Mouse (Mus musculus) cerebellum, adult (tissue): ENCODE results near the gene Agbl1.
"Not testable (repeated sequence)": the region's sequence is repeated elsewhere in the genome, so short reads cannot be mapped to it uniquely, and the experiment has no call there.

Source experiments
- ATAC-seq: cut with Nextera tagmentation; 2 replicates; pipeline ENCODE4 v1.9.2; 2017; ENCODE audit warnings: mild to moderate bottlenecking, moderate library complexity, mixed read lengths; ENCODE audit not compliant: insufficient number of reproducible peaks, low FRiP score, low TSS enrichment

Gene Agbl1

DNA sequence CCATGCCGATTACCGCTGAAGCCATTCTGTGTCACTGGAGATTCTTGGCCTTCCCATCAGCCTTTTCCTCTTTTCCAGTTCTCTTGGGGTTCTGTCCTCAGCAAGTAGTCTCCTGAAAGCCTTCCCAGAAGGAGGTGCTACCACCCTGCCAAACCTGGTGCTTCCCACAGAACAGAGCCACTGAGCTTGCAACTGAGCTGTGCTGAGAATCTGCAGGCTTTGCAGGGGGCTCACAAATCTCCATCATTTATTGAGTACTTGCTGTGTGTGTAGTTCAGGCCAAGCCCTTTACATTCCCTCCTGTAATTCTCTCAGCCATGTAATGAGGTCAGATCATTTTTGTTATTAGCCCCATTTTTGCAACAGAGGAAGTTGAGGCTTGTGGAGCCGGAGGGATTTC, 322.2 kb downstream of the Agbl1 start:
- ATAC-seq = no peak

DNA sequence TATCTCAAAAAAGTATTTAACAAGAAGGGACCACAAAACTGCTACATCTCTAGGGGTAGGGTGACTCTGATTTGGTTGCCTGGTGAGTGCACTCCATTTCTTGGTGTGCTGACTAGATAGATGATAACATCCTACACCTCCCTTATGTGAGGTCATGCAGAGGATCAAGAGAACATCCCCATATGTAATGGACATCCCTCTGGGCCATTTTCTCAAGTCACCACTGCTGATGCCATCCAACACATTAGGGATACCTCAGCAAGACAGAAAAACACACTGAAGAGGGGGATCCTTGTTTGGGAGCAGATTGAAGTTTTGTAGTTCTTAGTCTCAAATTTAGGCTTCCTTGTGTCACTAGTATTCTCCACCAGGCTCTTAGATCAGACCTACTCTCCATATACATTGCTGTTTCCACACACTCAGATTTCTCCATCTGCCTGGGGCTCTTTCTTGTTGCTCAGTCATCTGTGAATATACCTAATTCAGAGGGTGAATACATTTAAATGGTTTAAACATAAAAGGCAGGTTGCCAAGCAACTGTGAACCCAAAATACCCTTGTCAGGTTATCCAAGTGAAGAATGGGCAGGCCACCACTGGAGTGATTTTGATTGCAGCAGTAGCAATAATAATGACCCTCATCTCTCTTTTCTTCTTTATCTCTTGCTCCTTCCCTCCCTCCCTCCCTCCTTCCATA, 331.0 kb downstream of the Agbl1 start:
- ATAC-seq = no peak

DNA sequence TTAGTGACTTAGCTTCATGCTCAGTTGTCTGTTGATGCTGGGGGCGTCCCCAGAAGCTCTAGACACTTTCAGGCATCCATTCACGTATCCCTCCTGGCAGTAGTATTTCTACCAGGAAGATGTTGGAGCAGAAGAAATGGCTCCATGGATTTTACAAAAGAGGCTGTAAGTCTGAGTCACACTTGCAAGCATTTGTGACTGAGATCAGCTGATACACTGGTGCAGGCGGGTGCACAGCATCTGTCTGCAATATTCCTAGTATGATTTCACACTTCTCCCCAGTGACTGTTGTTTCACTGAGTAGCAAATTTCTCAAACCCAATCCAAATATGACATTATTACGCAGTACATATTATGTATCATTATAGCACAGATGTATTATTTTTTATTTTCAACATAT, 332.8 kb downstream of the Agbl1 start:
- no peak for ATAC-seq

DNA sequence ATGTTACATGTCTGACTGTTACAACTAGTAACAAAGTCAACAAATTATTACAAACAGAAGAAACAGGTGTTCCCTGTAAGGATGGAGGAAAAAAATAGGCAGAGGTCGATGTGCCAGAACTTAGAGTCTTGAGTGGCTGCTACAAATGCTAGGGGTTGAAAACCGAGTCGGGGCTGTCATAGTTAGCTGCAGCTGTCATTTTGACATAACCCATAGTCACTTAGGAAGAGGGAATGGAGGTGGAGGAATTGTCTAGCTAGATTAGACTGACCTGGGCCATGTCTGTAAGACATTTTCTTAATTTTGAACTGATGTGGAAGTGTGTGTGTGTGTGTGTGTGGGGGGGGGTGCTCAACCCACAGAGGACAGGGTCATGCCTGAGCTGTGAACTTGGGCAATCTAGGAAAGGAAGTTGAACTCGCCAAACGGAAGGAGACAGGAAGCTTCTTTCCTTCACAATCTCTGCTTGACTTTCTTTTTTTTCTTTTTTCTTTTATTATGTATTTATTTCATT, 364.9 kb downstream of the Agbl1 start:
- ATAC-seq = no peak

DNA sequence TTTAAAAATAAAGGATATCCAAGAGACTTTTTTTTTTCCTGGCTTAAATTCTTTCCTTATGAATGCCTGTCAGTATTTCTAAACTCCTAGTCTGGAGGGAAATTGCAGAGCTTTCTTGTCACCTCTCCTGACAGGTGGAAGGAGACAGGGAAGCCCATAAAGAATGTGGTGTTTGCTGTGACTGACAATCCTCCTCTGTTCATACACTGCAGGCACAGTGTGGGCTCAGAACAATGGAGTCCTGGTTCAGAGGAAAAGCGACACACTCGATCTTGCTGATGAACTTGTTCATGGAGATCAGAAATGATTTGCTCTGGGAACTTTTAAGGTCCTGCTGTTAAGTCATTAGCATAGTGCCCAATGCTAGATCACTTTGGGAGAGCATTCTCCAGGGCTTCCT, 368.1 kb downstream of the Agbl1 start:
- ATAC-seq = no peak

DNA sequence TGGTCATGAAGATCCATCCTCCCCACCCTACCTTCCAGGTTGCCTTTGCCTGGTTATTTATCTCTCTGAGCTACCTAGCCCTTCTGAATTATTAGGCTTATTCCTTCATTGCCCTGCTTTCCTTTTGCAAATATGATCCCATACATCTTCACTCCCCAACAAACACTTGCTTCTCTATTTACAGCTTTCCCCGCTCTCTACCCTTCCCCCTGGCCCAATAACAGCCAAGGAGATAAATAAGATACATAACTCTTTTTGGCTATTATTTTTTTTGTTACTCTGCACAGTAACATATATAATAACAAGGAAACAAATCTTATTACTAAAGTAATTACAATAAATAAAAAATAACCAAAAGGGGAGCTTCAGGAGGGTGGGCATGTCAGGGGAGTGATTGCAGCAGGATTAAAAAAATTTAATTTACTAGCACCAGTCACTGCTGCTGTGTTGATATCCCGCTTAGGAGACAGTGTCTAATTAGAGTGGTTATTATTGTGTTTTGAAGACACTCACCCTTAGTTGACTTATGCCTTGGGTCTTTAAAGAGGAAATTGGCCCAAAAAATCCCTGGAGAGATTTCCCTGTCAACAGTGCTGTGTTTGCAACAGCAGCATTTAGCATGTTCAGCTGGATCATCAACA, 370.5 kb downstream of the Agbl1 start:
- no peak for ATAC-seq

DNA sequence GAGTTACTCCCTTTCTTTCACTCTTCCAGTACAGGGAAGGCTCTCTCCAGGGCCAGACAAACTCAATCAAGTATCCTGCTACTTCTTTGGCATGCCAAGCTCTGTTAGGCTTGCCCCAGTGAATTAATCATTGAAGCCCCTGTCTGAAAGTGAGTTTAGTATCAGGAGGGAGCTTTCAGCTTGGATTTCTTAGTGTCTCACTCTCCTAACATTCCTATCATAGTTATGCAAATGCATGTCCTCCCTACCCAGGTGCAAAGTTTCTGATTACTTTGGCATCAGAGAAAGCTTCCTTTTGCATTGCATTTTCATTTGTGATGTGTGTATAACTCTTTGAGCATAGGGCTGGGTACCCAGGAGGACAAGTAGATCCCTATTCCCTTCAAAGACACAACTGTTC, 399.8 kb downstream of the Agbl1 start:
- ATAC-seq = no peak

DNA sequence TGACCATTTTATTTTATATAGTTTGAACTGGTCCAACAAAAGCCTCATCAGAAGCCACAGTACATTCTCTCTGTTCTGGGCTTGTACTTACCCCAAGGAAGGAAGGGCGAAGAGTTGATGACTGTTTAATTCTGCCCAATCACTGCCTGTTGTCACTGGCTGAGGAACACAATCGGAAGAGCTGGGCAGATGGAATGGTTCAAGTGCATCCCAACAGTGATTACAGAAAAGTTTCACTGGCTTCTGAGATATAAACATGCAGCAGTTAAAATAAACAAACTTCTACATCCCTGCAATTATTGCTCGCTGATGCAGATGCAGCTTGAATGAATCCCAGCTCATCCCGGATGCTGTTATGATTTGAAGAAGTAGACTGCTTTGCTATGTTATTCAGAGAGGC, 421.3 kb downstream of the Agbl1 start:
- ATAC-seq = no peak

DNA sequence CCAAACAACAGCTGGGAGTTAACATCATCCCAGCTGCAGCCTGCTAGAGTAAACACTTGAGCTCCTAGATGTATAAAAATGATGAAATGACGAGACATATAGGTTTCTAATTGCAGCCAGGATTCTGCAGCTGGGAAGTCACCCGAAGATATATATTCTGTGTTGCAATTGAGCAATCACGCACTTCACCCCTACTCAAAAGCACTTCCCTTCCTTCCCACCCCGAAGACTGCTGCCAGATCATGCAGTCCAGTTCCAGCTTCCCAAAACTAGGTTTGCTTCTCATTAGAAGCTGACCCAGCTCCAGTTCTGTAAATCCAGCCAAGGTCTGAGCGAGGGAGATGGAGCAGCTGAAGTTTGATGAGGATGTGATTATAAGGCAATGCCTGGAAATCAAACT, 431.4 kb downstream of the Agbl1 start:
- ATAC-seq = no peak

DNA sequence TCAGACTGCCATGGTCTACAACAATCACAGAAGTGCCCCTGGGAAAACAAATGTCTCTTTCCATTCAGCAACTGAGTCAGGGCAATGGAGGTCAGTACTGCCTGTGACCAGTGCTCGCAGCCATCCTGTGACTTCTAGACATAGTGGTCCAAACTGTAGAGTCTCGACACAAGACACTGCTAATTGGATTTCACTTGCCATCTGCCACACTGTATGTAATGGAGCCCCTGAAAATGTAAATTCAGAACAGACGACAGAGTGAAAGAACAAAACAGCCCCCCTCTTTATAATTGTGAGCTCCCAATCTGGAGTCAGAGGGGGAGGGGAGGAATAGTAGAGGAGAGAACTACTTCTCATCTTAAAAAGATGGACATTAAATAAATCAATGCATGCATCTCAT, 445.2 kb downstream of the Agbl1 start:
- ATAC-seq = no peak

DNA sequence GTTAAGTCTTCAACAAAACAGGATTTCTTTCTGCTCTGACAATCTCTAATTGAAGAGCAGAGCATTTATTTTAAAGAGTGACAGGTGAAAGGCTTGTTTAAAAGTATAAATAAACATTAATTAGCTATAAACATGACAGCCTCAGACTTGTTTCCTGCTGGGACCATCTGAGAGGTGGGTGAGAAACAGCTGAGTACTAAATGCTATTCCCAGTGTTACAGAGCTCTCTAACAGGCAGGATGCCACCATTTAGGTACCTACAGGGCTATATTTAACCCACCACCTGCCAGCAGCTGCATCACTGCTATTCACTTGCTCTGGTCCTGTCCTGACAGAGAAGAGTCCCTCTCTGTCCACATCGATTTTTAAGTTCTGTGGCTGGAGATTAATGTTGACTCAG, 471.5 kb downstream of the Agbl1 start:
- ATAC-seq = no peak

DNA sequence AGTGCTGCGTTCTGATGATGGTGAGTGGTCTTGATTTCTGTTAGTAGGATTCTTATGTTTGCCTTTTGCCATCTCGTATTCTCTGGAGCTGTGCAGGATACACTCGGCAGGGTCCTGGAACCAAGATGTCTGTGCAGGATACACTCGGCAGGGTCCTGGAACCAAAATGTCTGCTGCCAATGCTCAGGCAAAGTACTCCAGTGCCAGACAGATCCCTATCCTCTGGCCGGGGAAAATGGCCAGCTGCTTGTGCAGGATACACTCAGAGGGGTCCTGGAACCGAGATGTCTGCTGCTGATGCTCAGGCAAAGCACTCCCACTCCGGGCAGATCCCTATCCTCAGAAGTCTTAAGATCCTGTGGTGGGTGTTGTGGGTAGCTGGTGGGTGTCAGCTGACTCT, 502.5 kb downstream of the Agbl1 start:
- not testable (repeated sequence) for ATAC-seq

DNA sequence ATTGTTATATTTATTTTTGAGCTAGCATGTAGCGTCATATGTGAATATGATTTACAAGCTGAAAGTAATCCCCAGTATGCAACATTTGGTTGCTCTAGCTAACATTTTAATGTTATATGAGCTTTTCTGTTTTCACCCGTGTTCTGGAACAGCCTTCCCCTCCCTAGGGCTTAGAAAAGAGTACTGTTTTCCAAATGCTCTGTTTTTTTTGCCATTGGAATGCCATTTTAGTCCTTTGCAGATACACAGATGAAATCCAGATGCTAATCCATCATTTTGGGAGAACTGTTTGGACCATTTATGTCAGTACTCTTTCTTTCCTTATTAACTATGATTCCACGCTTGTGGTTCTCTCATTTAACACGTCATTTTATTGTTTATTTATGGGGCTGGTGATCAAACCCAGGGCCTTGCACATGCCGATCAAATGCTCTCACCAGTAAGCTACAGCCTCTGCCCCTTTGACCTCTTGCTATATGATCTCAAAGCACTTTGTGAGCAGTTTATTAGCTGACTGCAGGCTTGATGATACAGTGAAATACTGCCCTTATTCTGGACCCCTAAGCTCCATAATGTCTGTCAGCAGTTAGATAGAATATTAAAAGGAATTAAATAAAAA, 547.7 kb downstream of the Agbl1 start:
- no peak for ATAC-seq

DNA sequence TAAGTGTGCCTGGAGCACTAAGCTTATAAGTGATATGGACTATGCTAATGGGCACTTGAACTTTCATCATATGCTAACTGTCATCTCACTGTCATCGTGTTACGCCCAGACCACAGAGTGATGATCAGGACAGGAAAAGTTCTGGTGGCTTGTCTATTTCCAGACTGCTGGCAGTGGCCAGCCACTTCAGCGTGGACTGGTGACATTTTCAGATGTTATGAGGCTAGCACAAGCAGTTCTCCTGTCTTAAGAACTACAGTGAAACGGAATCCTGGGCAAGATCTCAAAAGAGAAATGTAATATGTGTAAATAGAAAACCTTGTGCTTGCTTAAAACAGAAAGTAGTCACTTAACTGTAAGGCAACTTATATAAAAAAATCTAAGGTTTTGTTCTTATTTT, 550.8 kb downstream of the Agbl1 start:
- no peak for ATAC-seq

DNA sequence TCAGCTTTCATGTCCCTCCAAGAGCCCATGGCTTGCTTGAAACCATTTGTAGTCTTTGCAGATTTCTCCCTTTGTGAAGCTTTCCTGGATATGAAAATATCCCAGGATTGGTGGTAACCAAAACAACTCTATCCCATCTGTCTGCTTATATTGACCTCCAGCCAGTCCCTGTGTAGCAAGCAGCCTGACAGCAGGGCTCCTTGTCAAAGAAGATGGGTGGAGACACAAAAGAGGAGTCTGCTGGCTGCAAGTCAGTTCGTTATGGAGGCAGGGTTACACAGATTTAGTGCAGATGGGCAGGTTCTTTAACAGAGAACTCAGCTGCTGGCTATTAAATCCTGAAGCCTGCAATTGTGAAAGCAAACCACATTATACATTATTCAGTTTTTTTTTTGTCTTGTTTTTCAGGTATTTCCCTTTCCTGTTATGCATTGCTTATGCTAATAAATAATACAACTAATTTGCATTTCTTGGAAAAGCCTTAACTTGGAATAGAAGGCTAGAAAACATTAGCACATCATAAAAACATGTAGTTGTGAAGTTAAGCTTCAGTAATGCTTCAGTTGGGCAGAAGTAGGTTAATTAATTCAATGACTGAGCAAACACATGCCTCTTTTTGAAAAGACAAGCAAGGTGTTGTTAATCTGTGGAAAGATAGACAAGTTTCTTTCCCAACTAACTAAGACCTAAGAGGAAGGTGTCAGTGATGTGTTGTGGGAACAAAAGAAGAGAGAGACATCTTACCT, 559.0 kb downstream of the Agbl1 start:
- no peak for ATAC-seq

DNA sequence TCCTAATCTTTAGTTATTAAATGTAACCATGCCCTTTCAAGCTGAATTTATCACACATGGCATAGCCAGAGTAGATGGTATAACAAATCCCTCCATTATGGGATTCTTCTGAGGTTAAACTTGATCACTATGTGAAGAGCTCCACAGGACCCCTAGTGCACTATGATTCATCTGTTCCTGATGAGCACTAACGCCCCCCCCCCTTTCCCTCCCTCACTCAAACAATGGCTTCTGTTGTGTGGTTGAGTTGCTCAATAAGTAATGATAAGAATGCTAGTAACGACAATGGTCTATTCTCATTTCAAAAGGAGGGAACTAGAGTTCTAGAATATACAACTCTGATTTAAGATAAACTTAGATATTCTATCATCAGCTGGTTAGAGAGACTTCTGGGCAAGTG, 560.4 kb downstream of the Agbl1 start:
- no peak for ATAC-seq

DNA sequence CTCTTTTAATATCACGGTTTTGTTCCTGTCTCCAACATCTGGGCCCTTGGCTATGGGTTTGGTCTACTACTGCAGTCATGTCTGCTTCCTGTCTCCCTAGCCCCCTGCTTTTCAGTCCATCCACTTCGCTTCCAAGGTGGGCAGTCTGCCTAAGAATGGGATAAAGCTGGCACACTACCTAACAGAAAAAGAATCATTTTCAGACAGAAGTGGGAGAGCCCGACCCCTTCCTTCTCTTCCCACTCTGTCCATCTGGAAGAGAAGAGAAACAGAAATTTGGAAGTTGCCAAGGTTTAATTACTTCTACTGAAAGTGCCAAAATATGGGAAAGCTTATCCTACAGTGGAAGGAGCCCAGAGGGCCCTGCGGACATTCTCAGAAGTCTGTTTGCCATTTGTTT, 561.6 kb downstream of the Agbl1 start:
- ATAC-seq = no peak

DNA sequence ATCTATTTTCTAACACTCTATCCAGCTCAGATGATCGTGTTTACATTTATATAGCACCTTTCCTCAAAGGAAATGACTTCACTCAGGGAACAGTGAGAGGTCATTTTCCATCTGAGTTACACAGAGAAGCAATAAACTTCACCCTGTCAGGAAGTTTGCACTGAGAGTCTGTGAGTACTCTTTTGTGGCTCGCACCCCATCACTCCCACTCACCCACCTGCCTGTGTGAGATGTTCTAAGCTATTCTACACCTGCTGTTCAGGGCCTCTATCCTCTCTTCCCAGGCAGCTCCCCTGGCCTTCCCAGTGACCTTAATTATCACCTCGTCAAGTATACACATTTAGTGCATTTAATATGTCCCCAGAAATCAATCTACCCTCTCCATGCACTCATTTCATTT, 580.3 kb downstream of the Agbl1 start:
- ATAC-seq = no peak

DNA sequence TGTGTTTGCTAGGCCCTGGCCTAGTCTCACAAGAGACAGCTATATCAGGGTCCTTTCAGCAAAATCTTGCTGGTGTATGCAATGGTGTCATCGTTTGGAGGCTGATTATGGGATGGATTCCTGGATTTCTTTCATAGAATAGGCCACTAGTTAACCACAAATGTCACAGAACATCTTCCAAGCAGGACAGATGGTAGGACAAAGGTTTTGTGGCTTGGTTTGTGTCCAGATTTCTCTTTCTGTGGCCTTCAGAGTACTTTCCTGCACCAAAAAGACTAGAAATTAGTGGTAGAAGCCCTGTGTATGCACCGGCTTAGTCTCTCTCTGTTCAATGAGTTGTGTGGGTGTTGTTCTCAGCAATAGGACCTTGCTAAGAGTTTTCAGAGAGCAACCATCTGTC, 590.9 kb downstream of the Agbl1 start:
- ATAC-seq = no peak

DNA sequence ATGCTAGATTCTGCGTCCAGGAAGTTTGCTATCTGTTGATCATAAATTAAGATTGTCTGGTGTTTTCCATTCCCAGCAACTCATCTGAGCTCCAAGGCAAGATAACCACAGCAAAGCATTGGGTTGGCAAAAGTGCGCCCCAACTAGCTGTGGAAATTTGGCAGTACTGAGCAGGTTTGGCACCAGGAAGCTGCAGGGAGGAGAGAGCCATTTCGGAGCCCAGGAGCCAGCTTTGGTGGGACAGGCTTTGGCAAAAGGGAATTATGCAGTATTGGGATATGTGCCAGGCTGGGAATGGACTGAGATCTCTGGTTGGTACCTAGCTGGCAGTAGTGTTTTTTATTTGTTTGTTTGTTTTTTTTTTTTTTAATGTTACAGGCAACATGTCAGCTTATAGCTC, 612.5 kb downstream of the Agbl1 start:
- ATAC-seq = no peak
